Mouse (Mus musculus) cerebellum, adult 11-12 months (tissue): ENCODE results near the gene Olfr895.

Experiments used
- DNase-seq: peaks from one replicate; pipeline ENCODE4 v3.0.0; 2022

Gene Olfr895

DNA sequence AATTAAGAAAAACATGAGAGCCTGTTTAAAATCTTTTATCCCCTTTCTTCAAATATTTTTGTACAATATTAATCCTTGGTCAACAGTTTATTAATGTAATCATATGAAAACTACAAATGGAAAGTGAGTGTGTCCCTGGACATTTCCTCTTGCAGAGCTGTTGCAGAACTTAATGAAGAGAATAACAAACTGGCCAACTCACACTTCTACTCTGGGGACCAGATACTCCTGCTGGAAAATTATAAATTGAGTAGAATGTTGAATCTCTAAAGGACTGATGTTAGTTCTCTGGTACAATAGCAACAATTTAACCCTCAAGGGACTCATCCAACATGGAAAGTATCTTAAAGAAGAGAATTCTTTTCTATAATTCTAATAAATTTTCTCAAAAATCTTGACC is at the start of gene Olfr895:
Olfr895 (plus strand) TSS at position 301 of the 400 bp plus-strand sequence.
- no peak for DNase-seq

DNA sequence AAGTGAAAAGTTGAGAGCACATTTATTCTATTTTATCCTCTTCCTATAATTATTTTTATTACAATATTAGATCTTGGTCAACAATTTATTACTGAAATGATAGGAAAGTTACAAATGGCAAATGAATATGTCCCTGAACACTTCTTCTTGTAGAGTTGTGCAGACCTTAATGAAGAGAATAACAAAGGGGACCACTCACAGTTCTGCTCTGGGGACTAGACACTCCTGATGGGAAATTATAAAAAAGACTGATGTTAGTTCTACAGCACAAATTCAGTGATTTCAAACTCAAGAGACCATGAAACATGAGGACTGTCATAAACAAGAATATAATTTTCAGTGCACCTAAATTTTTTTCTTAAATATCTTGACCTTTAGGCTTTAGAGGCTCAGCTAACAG is 15.2 kb upstream of the Olfr895 start, which contains the start of gene Olfr143:
Olfr143 (plus strand) TSS at position 301 of the 400 bp plus-strand sequence.
- no peak for DNase-seq

DNA sequence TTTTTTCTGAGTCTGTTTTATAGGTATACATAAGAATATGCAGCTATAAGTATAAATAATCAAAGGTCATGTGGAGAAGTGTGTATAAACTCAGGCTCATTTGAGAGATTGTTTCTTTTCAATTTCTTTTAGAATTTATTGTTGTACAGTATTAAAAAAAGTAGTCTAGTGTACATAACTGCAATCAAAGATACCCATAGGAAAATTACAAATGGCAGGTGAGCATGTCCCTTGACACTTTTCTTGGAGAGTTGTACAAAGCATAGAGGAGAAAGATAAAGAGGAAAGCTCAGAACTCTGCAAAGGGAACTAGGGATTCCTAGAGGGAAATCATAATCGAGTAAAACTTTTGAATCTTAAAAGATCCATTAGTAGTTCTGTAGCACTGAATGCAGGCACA is 23.2 kb downstream of the Olfr895 start, which contains the start of gene Olfr896-ps1:
Olfr896-ps1 (plus strand) TSS at position 301 of the 400 bp plus-strand sequence.
- DNase-seq, result no peak
